Mouse (Mus musculus) lung, embryonic 16.5 days (tissue): Measurements from ENCODE around the gene Tmem184b. TPM values are rescaled to one million over a fixed set of nuclear protein-coding genes. Genes with fewer than 3 reads are reported as not detected.

Source experiments
- ATAC-seq: fragments of 200-750 bp; cut with Nextera tagmentation; 2 replicates; pipeline ENCODE4 v1.8.0; 2017; ENCODE audit warnings: low read depth, mild to moderate bottlenecking, moderate library complexity
- H3K27ac ChIP-seq: fragments of 300-500 bp; sonication (generic); 2 replicates; pipeline ENCODE4 v1.5.1; 2014; ENCODE audit warnings: mild to moderate bottlenecking, control low read depth, low read length
- H3K27me3 ChIP-seq: fragments of 300-500 bp; sonication (generic); 2 replicates; pipeline ENCODE4 v1.6.1; 2014; ENCODE audit warnings: low read depth, low read length, mixed read lengths; ENCODE audit not compliant: control insufficient read depth, insufficient read depth
- H3K36me3 ChIP-seq: fragments of 300-500 bp; sonication (generic); 2 replicates; pipeline ENCODE4 v1.6.1; 2014; ENCODE audit warnings: low read length; ENCODE audit not compliant: control insufficient read depth, insufficient read depth
- H3K4me1 ChIP-seq: fragments of 300-500 bp; sonication (generic); replicated peaks from 2 replicates; pipeline ENCODE4 v1.6.1; 2014; ENCODE audit warnings: low read length, mixed read lengths; ENCODE audit not compliant: control insufficient read depth, insufficient read depth
- H3K4me2 ChIP-seq: fragments of 300-500 bp; sonication (generic); 2 replicates; pipeline ENCODE4 v1.6.1; 2014; ENCODE audit warnings: low read depth, low read length, control low read depth
- H3K4me3 ChIP-seq: fragments of 300-500 bp; sonication (generic); 2 replicates; pipeline ENCODE4 v1.5.1; 2014; ENCODE audit warnings: mild to moderate bottlenecking, low read length, control low read depth
- H3K9ac ChIP-seq: fragments of 300-500 bp; sonication (generic); 2 replicates; pipeline ENCODE4 v1.6.1; 2014; ENCODE audit warnings: low read length, control low read depth
- H3K9me3 ChIP-seq: fragments of 300-500 bp; sonication (generic); 2 replicates; pipeline ENCODE4 v1.6.1; 2016; ENCODE audit warnings: low read length; ENCODE audit not compliant: control insufficient read depth
- WGBS: fragments of 180-500 bp; shearing (Covaris S2); extraction: QIAGEN DNeasy Blood & Tissue Kit; methylation state at CpG from one replicate; pipeline ENCODE4 v1.1.7; 2014; 5-methylcytosine and 5-hydroxymethylcytosine counted together
- polyA plus RNA-seq: library from polyadenylated mRNA; unstranded; fragments of >200 nt; fragmentation: Nextera tagmentation; extraction: Ambion mirVana; gene quantifications from 2 replicates; pipeline ENCODE4 v1.2.1, GENCODE M21; 2015

Gene Tmem184b
- polyA plus RNA-seq, 1 experiment from 2014 or later: 78.2 TPM

DNA sequence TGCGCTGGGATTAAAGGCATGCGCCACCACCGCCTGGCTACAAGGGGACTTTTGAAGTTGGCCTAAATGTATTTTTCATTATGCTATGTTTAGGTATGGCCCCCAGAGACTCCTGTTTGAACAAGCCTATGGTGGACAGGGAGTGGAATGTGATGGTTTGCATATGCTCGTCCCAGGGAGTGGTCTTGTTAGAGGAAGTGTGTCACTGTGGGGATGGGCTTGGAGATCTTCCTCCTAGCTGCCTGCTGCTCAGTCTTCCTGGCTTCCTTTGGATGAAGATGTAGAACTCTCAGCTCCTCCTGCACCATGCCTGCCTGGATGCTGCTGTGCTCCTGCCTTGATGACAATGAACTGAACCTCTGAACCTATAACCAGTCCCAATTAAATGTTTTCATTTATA, 72.8 kb downstream of the Tmem184b start:
- Histone ChIP-seq H3K27ac (peak overlapping the region; percentile 70), H3K27me3 (no peaks in the 10 kb centered on the region), H3K4me3 (no peak overlapping the region), H3K4me2 (no peak overlapping the region), H3K9ac (no peak overlapping the region), H3K4me1 (peaks cover 24% of the 10 kb centered on the region), H3K36me3 (no peaks in the 10 kb centered on the region), H3K9me3 (no peaks in the 10 kb centered on the region)
- 0 out of 2 replicates have a peak, but pooled peaks have one; percentile 15 for ATAC-seq
- 29% methylated on average over 4 of the region's 4 CpGs for WGBS

DNA sequence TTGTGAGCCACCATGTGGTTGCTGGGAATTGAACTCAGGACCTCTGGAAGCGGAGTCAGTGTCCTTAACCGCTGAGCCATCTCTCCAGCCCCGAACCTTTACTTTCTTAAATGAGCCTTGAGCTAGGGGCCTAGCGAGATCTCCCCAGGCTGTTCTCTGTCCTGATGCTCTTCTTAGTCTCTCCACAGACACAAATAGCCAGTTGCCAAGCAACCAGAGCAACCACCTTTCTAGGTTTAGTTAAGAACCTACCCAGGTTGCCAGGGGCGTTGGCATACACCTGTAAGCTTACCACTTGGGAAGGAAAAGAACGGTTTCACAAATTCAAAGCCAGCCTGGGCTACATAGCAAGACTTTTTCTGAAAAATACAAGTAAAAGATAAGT, 73.4 kb downstream of the Tmem184b start:
- no peak overlapping the region for H3K4me2 ChIP-seq
- peak overlapping the region; percentile 70 for H3K27ac ChIP-seq
- WGBS: 77% methylated on average over 6 of the region's 6 CpGs
- H3K4me3 ChIP-seq: no peak overlapping the region
- H3K27me3 ChIP-seq: no peaks in the 10 kb centered on the region
- H3K9ac ChIP-seq: no peak overlapping the region
- no peak for ATAC-seq
- no peaks in the 10 kb centered on the region for H3K36me3 ChIP-seq
- H3K4me1 ChIP-seq: peaks cover 30% of the 10 kb centered on the region
- no peaks in the 10 kb centered on the region for H3K9me3 ChIP-seq

DNA sequence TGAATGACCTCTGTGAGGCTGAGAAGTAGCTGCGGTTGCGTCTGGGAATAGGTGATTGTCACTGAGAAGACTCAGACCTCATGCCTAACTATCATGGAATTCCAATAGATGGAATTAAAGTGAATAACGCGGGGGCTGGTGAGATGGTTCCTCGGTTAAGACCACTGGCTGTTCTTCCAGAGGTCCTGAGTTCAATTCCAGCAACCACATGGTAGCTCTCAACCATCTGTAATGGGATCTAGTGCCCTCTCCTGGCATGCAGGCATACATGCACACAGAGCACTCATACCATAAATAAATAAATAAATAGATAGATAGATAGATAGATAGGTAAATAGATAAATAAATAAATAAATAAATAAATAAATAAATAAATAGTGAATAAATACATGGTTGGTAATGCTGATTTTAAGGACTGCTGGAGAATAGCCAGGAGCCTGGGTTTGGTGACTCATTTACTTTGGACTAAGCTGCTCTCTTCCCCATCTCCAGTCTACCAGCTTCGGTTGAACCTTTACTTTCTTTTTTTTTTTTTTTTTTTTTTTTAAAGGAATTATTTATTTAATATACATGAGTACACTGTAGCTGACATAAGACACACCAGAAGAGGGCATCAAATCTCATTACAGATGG, 73.9 kb downstream of the Tmem184b start:
- Histone ChIP-seq H3K9ac (no peak overlapping the region), H3K4me2 (no peak overlapping the region), H3K4me3 (no peak overlapping the region), H3K36me3 (no peaks in the 10 kb centered on the region), H3K9me3 (no peaks in the 10 kb centered on the region), H3K4me1 (peaks cover 35% of the 10 kb centered on the region), H3K27me3 (no peaks in the 10 kb centered on the region), H3K27ac (no peak overlapping the region)
- no peak for ATAC-seq
- 94% methylated on average over 6 of the region's 6 CpGs for WGBS

DNA sequence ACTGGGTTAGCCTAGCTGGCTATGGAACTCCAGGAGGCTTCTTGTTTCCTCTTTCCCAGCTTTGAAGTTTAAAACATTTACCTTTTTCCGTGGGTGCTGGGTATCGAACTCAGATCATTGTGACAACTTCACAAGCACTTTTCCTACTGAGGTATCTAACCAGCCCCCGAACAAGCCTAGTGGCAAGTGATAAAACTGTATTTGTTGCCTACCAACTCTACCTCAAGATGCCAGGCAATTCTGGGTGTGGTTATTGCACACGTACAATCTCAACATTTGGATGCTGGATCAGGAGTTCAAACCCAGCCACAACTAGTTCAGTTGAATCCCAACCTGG, 74.5 kb downstream of the Tmem184b start:
- H3K4me1 ChIP-seq: peaks cover 40% of the 10 kb centered on the region
- no peak overlapping the region for H3K9ac ChIP-seq
- WGBS: 81% methylated on average over 4 of the region's 4 CpGs
- no peak for ATAC-seq
- H3K9me3 ChIP-seq: no peaks in the 10 kb centered on the region
- H3K36me3 ChIP-seq: no peaks in the 10 kb centered on the region
- no peak overlapping the region for H3K4me3 ChIP-seq
- no peaks in the 10 kb centered on the region for H3K27me3 ChIP-seq
- peak overlapping the region; percentile 62 for H3K4me2 ChIP-seq
- peak overlapping the region; percentile 93; the same call in 1 of the 2 replicates for H3K27ac ChIP-seq

DNA sequence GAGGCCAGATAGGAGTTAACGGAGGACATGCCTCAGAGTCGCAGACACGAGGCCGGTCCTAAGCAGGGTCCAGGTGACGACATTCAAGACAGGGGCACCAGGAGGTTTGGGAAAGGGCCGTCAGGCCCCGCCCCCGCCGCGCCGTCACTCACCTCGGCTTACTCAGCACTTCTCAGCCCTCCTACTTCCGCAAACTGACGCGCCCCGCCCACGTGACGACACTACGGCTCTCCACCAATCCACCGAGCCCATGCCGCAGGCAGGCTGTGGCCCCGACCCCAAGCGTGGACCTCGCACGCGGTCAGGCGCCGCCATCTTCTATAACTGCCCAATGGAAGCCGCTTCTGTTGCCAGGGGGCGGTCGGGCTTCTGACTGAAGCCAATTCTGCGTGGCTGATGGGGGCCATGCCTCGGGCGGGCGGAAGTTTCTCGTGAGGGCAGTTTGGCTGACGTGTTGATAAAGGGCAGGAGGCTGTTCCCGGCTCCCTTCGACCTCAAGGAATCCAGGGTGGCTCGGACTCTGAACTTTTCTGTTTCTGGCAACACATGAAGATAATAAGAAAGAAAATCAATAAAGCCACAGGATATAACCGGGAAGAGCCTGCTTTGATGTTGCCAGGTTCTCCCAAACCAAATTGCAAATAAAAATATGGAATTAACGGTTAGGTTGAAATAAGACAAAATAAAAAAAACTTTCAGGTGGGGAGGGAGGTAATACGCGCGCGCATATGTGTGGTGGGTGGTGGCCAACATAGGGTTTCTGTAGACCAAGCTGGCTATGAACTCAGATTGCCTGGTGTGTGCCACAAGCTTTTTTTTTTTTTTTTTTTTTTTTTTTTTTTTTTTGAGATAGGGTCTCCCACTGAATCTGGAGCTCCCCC, 75.1 kb downstream of the Tmem184b start, which contains the start of gene Pla2g6:
Pla2g6 (minus strand) TSS at position 333 of the 881 bp plus-strand sequence.
- 2% methylated on average over 46 of the region's 46 CpGs for WGBS
- peak within 1 kb of the TSS; percentile 66 for H3K4me3 ChIP-seq
- no peaks in the 10 kb centered on the region for H3K27me3 ChIP-seq
- peaks cover 45% of the 10 kb centered on the region for H3K4me1 ChIP-seq
- H3K4me2 ChIP-seq: peak within 1 kb of the TSS; percentile 62
- H3K27ac ChIP-seq: peak within 1 kb of the TSS; percentile 93
- H3K9me3 ChIP-seq: no peaks in the 10 kb centered on the region
- H3K9ac ChIP-seq: peak within 1 kb of the TSS; percentile 78
- peak; percentile 95 for ATAC-seq
- no peaks in the 10 kb centered on the region for H3K36me3 ChIP-seq

DNA sequence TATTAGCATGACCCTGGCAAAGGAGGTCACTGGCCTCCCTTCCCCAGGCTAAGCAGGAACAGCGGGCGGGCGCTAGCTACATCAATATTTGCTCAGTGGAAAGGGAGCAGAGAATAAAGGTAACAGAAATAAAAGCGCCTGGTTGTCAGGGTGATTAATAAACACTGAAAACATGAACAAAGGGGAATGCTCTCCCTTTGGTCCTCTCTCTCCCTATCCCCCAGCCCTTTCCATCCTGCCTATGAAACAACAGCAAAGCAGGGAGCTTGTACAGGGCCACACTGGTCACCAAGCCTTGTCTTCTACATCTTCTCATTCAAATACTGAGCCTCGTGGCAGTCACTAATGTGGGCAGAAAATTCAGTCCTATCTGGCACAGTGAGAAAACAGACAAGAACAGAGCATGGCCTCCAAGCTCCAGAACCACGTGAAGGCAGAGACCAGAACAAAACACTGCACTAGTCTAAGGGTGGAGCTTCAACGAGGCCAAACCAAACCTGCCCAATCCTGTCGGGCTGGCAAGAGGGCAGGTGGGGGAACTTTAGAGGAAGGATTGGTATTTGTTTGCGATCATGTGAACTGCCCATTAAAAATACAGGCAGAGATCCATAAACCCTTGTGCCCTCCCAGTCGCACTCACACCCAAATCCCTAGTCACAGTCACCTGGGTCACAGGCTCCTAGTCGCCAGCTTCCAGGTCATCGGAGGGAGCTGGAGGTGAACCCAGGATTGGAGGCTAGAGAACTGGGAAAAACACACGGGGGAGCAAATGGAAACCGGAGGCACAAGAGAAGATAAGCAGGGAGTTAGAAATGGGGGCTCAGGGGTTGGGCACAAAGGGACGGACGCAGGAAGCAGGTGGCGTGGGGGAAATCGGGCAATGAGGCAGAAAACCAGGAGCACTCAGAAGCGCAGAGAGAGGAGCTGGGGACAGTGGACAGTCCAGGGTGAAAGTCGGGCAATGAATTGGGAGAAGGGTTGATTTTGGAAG, 76.1 kb downstream of the Tmem184b start:
- peaks cover 52% of the 10 kb centered on the region for H3K4me1 ChIP-seq
- no peaks in the 10 kb centered on the region for H3K36me3 ChIP-seq
- no peaks in the 10 kb centered on the region for H3K9me3 ChIP-seq
- no peaks in the 10 kb centered on the region for H3K27me3 ChIP-seq
- H3K27ac ChIP-seq: peak overlapping the region; percentile 93
- H3K4me3 ChIP-seq: peak overlapping the region; percentile 66
- no peak; the same call in 1 of the 2 replicates for ATAC-seq
- peak overlapping the region; percentile 78 for H3K9ac ChIP-seq
- H3K4me2 ChIP-seq: peak overlapping the region; percentile 62
- WGBS: 8% methylated on average over 20 of the region's 20 CpGs

GRCm38 (mm10) chr15:79326264-79326663, 77.1 kb downstream of the Tmem184b start:
- no peaks in the 10 kb centered on the region for H3K9me3 ChIP-seq
- peaks cover 54% of the 10 kb centered on the region for H3K4me1 ChIP-seq
- H3K36me3 ChIP-seq: no peaks in the 10 kb centered on the region
- H3K4me2 ChIP-seq: peak overlapping the region; percentile 62
- no peak overlapping the region for H3K4me3 ChIP-seq
- H3K27me3 ChIP-seq: no peaks in the 10 kb centered on the region
- H3K9ac ChIP-seq: peak overlapping the region; percentile 29; the same call in 1 of the 2 replicates
- WGBS: 47% methylated on average over 4 of the region's 4 CpGs
- peak overlapping the region; percentile 93 for H3K27ac ChIP-seq
- peak; percentile 17 for ATAC-seq

DNA sequence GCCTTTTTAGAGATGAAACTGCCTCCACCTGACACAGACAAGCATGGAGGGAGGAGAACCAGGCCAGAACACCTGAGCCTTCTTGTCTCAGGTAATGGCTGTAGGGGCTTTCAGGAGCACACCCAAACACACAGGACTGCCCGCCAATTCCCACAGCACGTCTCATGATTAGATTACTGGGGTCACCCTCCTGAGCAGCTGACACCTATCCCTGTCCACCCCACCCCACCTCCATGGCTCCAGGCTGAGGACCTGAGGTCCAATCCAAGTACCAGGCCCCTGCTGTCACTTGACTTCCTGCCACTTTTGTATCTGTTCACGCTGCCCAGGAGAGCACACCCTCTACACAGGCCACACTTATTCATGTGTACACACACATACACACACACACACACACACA, 77.6 kb downstream of the Tmem184b start:
- H3K27me3 ChIP-seq: no peaks in the 10 kb centered on the region
- H3K4me2 ChIP-seq: no peak overlapping the region; the same call in 1 of the 2 replicates
- no peaks in the 10 kb centered on the region for H3K36me3 ChIP-seq
- ATAC-seq: no peak
- H3K9me3 ChIP-seq: no peaks in the 10 kb centered on the region
- peaks cover 54% of the 10 kb centered on the region for H3K4me1 ChIP-seq
- peak overlapping the region; percentile 29; the same call in 1 of the 2 replicates for H3K9ac ChIP-seq
- peak overlapping the region; percentile 93 for H3K27ac ChIP-seq
- 45% methylated on average over 3 of the region's 3 CpGs for WGBS
- H3K4me3 ChIP-seq: no peak overlapping the region
